Mouse (Mus musculus) brain, adult 10 weeks (tissue): ENCODE data around the gene A630076J17Rik. TPM values are rescaled to one million over a fixed set of nuclear protein-coding genes. Genes with fewer than 3 reads are reported as not detected.

Source experiments
- polyA plus RNA-seq: library from polyadenylated mRNA; stranded (reverse); fragments of 350-450 nt; fragmentation: Illumina TruSeq; extraction: RNeasy Lipid Tissue Mini Kit (QIAGEN cat#74804); gene quantifications from one replicate; pipeline ENCODE4 v1.2.3, GENCODE M21; 2015; ENCODE audit warnings: low read depth, low replicate concordance

Gene A630076J17Rik
- not detected for polyA plus RNA-seq

GRCm38 (mm10) chr3:107230527-107230926 lies at the start of gene A630076J17Rik:
TSS of gene A630076J17Rik (plus strand) at chr3:107230614.

GRCm38 (mm10) chr3:107182756-107183155 lies 47.7 kb upstream of the A630076J17Rik start, which contains the start of gene Kcna10:
TSS of gene Kcna10 (plus strand) at chr3:107183056.

GRCm38 (mm10) chr3:107221608-107222007 lies 8.8 kb upstream of the A630076J17Rik start, which contains the start of gene Cym:
TSS of gene Cym (minus strand) at chr3:107221732.

GRCm38 (mm10) chr3:107239607-107240006 lies 9.2 kb downstream of the A630076J17Rik start, which contains the start of gene Prok1:
TSS of gene Prok1 (minus strand) at chr3:107239707.

GRCm38 (mm10) chr3:107278479-107279269 lies 48.3 kb downstream of the A630076J17Rik start, which contains the start of gene Lamtor5:
TSS of gene Lamtor5 (plus strand) at chr3:107278858.

Other genes starting within 250 kb of the A630076J17Rik start
- gene Kcna3, start 194.4 kb upstream of the A630076J17Rik start, polyA plus RNA-seq = 9.9 TPM
- 73.3 TPM for gene Kcna2, start 129.5 kb upstream of the A630076J17Rik start, polyA plus RNA-seq
- 0.31 TPM for gene Kcna10, start 47.6 kb upstream of the A630076J17Rik start, polyA plus RNA-seq
- not detected for gene Cym, start 8.9 kb upstream of the A630076J17Rik start, polyA plus RNA-seq
- not detected for gene Prok1, start 9.1 kb downstream of the A630076J17Rik start, polyA plus RNA-seq
- gene Lamtor5, start 48.2 kb downstream of the A630076J17Rik start, polyA plus RNA-seq = 185 TPM
- 5.6 TPM for gene Slc16a4, start 60.6 kb downstream of the A630076J17Rik start, polyA plus RNA-seq
- 5.5 TPM for gene Rbm15, start 103.1 kb downstream of the A630076J17Rik start, polyA plus RNA-seq
- 41.0 TPM for gene Kcnc4, start 228.9 kb downstream of the A630076J17Rik start, polyA plus RNA-seq